Mouse (Mus musculus) myocyte (in vitro differentiated cells): Measurements from ENCODE around the gene Atp6v0d1.

Experiments
- CEBPB ChIP-seq: IDR thresholded peaks from 2 replicates; pipeline ENCODE4 v1.6.1; 2011; ENCODE audit warnings: mild to moderate bottlenecking, moderate library complexity; ENCODE audit not compliant: poor library complexity, insufficient read depth, severe bottlenecking
- E2F4 ChIP-seq: IDR thresholded peaks from one replicate; pipeline ENCODE4 v1.6.1; 2011; ENCODE audit warnings: mild to moderate bottlenecking, control low read depth, moderate library complexity; ENCODE audit not compliant: insufficient read depth
- MAX ChIP-seq: IDR thresholded peaks from one replicate; pipeline ENCODE4 v1.6.1; 2011; ENCODE audit warnings: low read depth, mild to moderate bottlenecking, control low read depth
- MYOG ChIP-seq, 3 experiments: IDR thresholded peaks; one replicate each; pipeline ENCODE4 v1.6.1; 2011; ENCODE audit warnings: control low read depth in 2 of 3, low read depth in 2 of 3, mild to moderate bottlenecking in 2 of 3; ENCODE audit not compliant: insufficient read length in 2 of 3, control insufficient read depth in 1 of 3, insufficient read depth in 1 of 3
- POLR2A ChIP-seq: IDR thresholded peaks from one replicate; pipeline ENCODE4 v1.6.1; 2011; ENCODE audit warnings: low read depth, mild to moderate bottlenecking, control low read depth, moderate library complexity; ENCODE audit not compliant: insufficient read length
- POLR2AphosphoS2 ChIP-seq: IDR thresholded peaks from one replicate; pipeline ENCODE4 v1.6.1; 2011; ENCODE audit warnings: low read depth, control low read depth; ENCODE audit not compliant: insufficient read length
- REST ChIP-seq: IDR thresholded peaks from one replicate; pipeline ENCODE4 v1.6.1; 2011; ENCODE audit warnings: mild to moderate bottlenecking, control low read depth, moderate library complexity; ENCODE audit not compliant: insufficient read depth, insufficient read length
- TCF12 ChIP-seq: IDR thresholded peaks from one replicate; pipeline ENCODE4 v1.6.1; 2011; ENCODE audit warnings: mild to moderate bottlenecking, control low read depth; ENCODE audit not compliant: poor library complexity, insufficient read depth, severe bottlenecking
- USF1 ChIP-seq: IDR thresholded peaks from one replicate; pipeline ENCODE4 v1.6.1; 2011; ENCODE audit warnings: low read depth, mild to moderate bottlenecking, control low read depth, moderate library complexity

DNA sequence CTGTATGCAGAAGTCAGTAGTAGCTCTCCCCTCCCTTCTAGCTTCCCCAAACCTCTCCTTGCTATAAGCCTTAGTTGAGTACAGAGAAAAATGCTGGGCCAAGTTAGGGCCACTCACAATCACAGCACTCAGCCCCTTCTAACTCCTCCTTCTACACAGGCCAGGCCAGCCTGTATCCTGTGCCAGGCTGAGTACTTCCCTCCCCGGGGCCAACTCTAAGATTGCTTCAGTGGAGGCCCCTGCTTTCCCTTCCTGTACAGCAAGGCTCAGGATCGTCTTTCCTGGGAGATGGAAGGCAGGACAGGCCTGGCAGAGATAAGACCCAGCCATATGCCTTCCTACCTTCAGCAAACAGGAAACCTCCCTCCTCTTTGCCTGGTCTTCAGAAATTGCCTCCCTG is 32.4 kb downstream of the Atp6v0d1 start:
- TF ChIP-seq E2F4: no peak
- no peak for TF ChIP-seq POLR2A
- TF ChIP-seq REST: no peak
- no peak for TF ChIP-seq USF1
- no peak for TF ChIP-seq TCF12
- no peak for TF ChIP-seq MYOG (IDR thresholded peaks at IDR 0.05; ENCODE audit: control insufficient read depth in 1 of 3, insufficient read depth in 1 of 3, insufficient read length in 2 of 3, low read depth in 2 of 3)
- no peak for TF ChIP-seq MAX
- no peak for TF ChIP-seq POLR2AphosphoS2
- TF ChIP-seq CEBPB: no peak
